Mouse (Mus musculus) limb, embryonic 15.5 days (tissue): ENCODE data around the gene Taar4. TPM values are rescaled to one million over a fixed set of nuclear protein-coding genes. Genes with fewer than 3 reads are reported as not detected.

Experiments
- ATAC-seq: fragments of 200-750 bp; cut with Nextera tagmentation; 2 replicates; pipeline ENCODE4 v1.8.0; 2017; ENCODE audit warnings: low read depth, moderate TSS enrichment; ENCODE audit not compliant: insufficient number of reproducible peaks, low FRiP score, low TSS enrichment
- H3K27ac ChIP-seq: fragments of 300-500 bp; sonication (generic); 2 replicates; pipeline ENCODE4 v1.5.1; 2015; ENCODE audit warnings: moderate library complexity, mild to moderate bottlenecking, inconsistent platforms
- H3K27me3 ChIP-seq: fragments of 300-500 bp; sonication (generic); 2 replicates; pipeline ENCODE4 v1.6.1; 2015; ENCODE audit warnings: inconsistent platforms
- H3K36me3 ChIP-seq: fragments of 300-500 bp; sonication (generic); 2 replicates; pipeline ENCODE4 v1.6.1; 2015; ENCODE audit warnings: inconsistent platforms
- H3K4me1 ChIP-seq: fragments of 300-500 bp; sonication (generic); 2 replicates; pipeline ENCODE4 v1.6.1; 2015; ENCODE audit warnings: inconsistent platforms
- H3K4me2 ChIP-seq: fragments of 300-500 bp; sonication (generic); 2 replicates; pipeline ENCODE4 v1.6.1; 2015; ENCODE audit warnings: mild to moderate bottlenecking, inconsistent platforms
- H3K4me3 ChIP-seq: fragments of 300-500 bp; sonication (generic); 2 replicates; pipeline ENCODE4 v1.5.1; 2015; ENCODE audit warnings: mild to moderate bottlenecking, inconsistent platforms
- H3K9ac ChIP-seq: fragments of 300-500 bp; sonication (generic); 2 replicates; pipeline ENCODE4 v1.6.1; 2015; ENCODE audit warnings: inconsistent platforms
- H3K9me3 ChIP-seq: fragments of 300-500 bp; sonication (generic); 2 replicates; pipeline ENCODE4 v1.6.1; 2016; ENCODE audit warnings: inconsistent platforms
- WGBS: fragments of 180-500 bp; shearing (Covaris S2); methylation state at CpG from one replicate; pipeline ENCODE4 v1.1.7; 2015; 5-methylcytosine and 5-hydroxymethylcytosine counted together
- polyA plus RNA-seq: library from polyadenylated mRNA; unstranded; fragments of >200 nt; fragmentation: Nextera tagmentation; extraction: Ambion mirVana; gene quantifications from 2 replicates; pipeline ENCODE4 v1.2.1, GENCODE M21; 2015

Gene Taar4
- polyA plus RNA-seq: not detected in 2 replicates

DNA sequence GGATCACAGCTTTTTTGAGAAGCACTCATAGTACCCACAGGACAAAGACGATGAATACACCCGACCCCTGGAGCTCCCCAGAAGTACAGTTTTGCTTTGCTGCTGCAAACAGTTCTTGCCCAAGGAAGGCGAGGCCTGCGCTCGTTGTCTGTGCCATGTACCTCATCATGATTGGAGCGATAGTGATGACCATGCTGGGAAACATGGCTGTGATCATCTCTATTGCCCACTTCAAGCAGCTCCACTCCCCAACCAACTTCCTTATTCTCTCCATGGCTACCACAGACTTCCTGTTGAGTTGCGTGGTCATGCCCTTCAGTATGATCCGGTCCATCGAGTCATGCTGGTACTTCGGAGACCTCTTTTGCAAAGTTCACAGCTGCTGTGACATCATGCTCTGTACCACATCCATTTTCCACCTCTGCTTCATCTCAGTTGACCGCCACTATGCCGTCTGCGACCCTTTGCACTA, at the start of gene Taar4:
Gene Taar4, plus strand, starts transcription at position 51 of the 472 bp plus-strand sequence.
- no peak within 1 kb of the TSS for H3K9ac ChIP-seq
- H3K27me3 ChIP-seq: no peaks in the 10 kb centered on the region
- no peak for ATAC-seq
- no peaks in the 10 kb centered on the region for H3K36me3 ChIP-seq
- 95% methylated on average over 13 of the region's 13 CpGs for WGBS
- no peak within 1 kb of the TSS for H3K4me2 ChIP-seq
- H3K27ac ChIP-seq: no peak within 1 kb of the TSS
- no peaks in the 10 kb centered on the region for H3K4me1 ChIP-seq
- no peak within 1 kb of the TSS for H3K4me3 ChIP-seq
- no peaks in the 10 kb centered on the region for H3K9me3 ChIP-seq

DNA sequence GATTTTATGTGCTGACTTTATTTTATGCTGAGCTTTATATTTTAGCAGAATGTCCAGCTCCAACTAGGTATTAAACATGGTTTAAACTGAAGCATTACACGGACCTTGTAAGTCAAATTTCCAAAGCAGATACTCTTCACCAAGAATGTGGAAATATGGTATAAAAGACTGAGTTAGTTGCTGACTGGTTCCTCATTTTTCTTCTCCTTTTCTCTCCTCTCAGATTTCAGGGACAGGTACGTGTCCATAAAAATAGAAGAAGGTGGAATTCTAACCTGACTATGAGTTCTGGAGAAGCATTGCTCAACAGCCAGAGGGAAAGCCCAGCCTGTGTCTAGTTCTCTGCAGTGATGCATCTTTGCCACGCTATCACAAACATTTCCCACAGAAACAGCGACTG, 40.2 kb upstream of the Taar4 start, which contains the start of gene Taar1:
Gene Taar1, plus strand, starts transcription at position 301 of the 400 bp plus-strand sequence.
- Histone ChIP-seq H3K36me3 (no peaks in the 10 kb centered on the region), H3K27me3 (no peaks in the 10 kb centered on the region), H3K9me3 (no peaks in the 10 kb centered on the region), H3K4me3 (no peak within 1 kb of the TSS), H3K27ac (no peak within 1 kb of the TSS), H3K9ac (no peak within 1 kb of the TSS), H3K4me1 (no peaks in the 10 kb centered on the region), H3K4me2 (no peak within 1 kb of the TSS)
- no peak for ATAC-seq
- 81% methylated on average over 4 of the region's 4 CpGs for WGBS

- Histone ChIP-seq H3K27me3 (no peaks in the 10 kb centered on the region), H3K9ac (no peak overlapping the region), H3K27ac (no peak overlapping the region), H3K4me3 (no peak overlapping the region), H3K4me2 (no peak overlapping the region), H3K4me1 (no peaks in the 10 kb centered on the region), H3K9me3 (no peaks in the 10 kb centered on the region), H3K36me3 (no peaks in the 10 kb centered on the region)
- no peak for ATAC-seq
- WGBS: 53% methylated on average over 3 of the region's 3 CpGs
These were observed 37.8 kb upstream of the Taar4 start for GRCm38 (mm10) chr10:23922468-23922867.

DNA sequence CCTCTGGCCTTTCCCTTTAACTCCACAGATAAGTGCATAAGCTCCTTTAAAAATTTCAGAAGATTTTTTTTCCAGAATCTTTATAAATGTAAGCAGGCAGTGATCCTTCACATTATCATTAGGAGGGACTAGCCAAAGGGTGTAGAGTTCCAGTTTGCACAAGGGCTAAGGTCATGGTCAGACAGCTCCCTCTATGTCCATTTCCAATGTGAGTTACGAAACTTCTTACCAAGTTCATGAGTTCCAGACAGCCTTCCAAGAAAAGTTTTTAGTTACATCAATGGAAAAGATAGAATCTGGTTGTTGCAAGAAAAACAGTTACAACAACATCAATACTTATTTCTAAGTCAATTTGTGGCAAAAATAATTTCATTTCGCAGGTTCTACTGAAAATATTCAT, 36.4 kb upstream of the Taar4 start:
- Histone ChIP-seq H3K4me2 (no peak overlapping the region), H3K9me3 (no peaks in the 10 kb centered on the region), H3K4me3 (no peak overlapping the region), H3K27me3 (no peaks in the 10 kb centered on the region), H3K36me3 (no peaks in the 10 kb centered on the region), H3K27ac (no peak overlapping the region), H3K4me1 (no peaks in the 10 kb centered on the region), H3K9ac (no peak overlapping the region)
- 89% methylated on average over 2 of the region's 2 CpGs for WGBS
- no peak for ATAC-seq

- Histone ChIP-seq H3K27me3 (no peaks in the 10 kb centered on the region), H3K4me1 (no peaks in the 10 kb centered on the region), H3K4me2 (no peak overlapping the region), H3K27ac (no peak overlapping the region), H3K9me3 (no peaks in the 10 kb centered on the region), H3K36me3 (no peaks in the 10 kb centered on the region), H3K9ac (no peak overlapping the region), H3K4me3 (no peak overlapping the region)
- 27% methylated on average over 4 of the region's 4 CpGs for WGBS
- ATAC-seq: no peak
These were observed 22.7 kb upstream of the Taar4 start for GRCm38 (mm10) chr10:23937613-23938012.

GRCm38 (mm10) chr10:23938312-23938711, 22.0 kb upstream of the Taar4 start, which contains the start of gene Taar2:
TSS of gene Taar2 (plus strand) at chr10:23938572.
- Histone ChIP-seq H3K9me3 (no peaks in the 10 kb centered on the region), H3K36me3 (no peaks in the 10 kb centered on the region), H3K27me3 (no peaks in the 10 kb centered on the region), H3K4me3 (no peak within 1 kb of the TSS), H3K4me1 (no peaks in the 10 kb centered on the region), H3K9ac (no peak within 1 kb of the TSS), H3K4me2 (no peak within 1 kb of the TSS), H3K27ac (no peak within 1 kb of the TSS)
- 56% methylated on average over 6 of the region's 6 CpGs for WGBS
- no peak for ATAC-seq

DNA sequence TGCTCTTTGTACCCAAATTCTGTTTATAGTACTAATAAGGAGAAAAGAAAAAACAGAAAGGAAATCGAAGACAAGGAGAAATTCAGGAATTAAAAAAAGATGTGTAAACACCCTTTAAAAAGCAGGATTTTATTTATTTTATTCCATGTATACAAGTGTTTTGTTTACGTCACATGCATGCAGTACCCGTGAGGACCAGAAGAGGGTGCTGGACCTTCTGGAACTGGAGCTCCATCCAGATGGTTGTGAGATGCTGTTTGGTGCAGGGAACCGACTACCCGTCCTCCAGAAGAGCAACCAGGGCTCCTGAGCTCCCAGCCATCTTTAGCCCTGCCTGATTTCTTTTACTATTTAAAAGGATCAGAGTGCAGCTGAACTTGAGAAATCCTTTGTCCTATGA, 17.8 kb upstream of the Taar4 start:
- H3K4me3 ChIP-seq: no peak overlapping the region
- 78% methylated on average over 5 of the region's 5 CpGs for WGBS
- H3K9ac ChIP-seq: no peak overlapping the region
- no peaks in the 10 kb centered on the region for H3K9me3 ChIP-seq
- no peaks in the 10 kb centered on the region for H3K4me1 ChIP-seq
- no peaks in the 10 kb centered on the region for H3K27me3 ChIP-seq
- no peaks in the 10 kb centered on the region for H3K36me3 ChIP-seq
- H3K27ac ChIP-seq: no peak overlapping the region
- no peak for ATAC-seq
- no peak overlapping the region for H3K4me2 ChIP-seq

- Histone ChIP-seq H3K4me3 (no peak overlapping the region), H3K4me1 (no peaks in the 10 kb centered on the region), H3K4me2 (no peak overlapping the region), H3K9ac (no peak overlapping the region), H3K27me3 (no peaks in the 10 kb centered on the region), H3K9me3 (no peaks in the 10 kb centered on the region), H3K36me3 (no peaks in the 10 kb centered on the region), H3K27ac (no peak overlapping the region)
- WGBS: 56% methylated on average over 7 of the region's 7 CpGs
- ATAC-seq: no peak
These were observed 12.3 kb upstream of the Taar4 start for GRCm38 (mm10) chr10:23948026-23948425.

GRCm38 (mm10) chr10:23949508-23950005, 10.7 kb upstream of the Taar4 start, which contains the start of gene Taar3:
TSS of gene Taar3 (plus strand) at chr10:23949558.
- 80% methylated on average over 16 of the region's 16 CpGs for WGBS
- no peak within 1 kb of the TSS for H3K4me3 ChIP-seq
- H3K27me3 ChIP-seq: no peaks in the 10 kb centered on the region
- H3K9ac ChIP-seq: no peak within 1 kb of the TSS
- no peak within 1 kb of the TSS for H3K4me2 ChIP-seq
- H3K36me3 ChIP-seq: no peaks in the 10 kb centered on the region
- ATAC-seq: no peak
- no peak within 1 kb of the TSS for H3K27ac ChIP-seq
- H3K9me3 ChIP-seq: no peaks in the 10 kb centered on the region
- H3K4me1 ChIP-seq: no peaks in the 10 kb centered on the region

DNA sequence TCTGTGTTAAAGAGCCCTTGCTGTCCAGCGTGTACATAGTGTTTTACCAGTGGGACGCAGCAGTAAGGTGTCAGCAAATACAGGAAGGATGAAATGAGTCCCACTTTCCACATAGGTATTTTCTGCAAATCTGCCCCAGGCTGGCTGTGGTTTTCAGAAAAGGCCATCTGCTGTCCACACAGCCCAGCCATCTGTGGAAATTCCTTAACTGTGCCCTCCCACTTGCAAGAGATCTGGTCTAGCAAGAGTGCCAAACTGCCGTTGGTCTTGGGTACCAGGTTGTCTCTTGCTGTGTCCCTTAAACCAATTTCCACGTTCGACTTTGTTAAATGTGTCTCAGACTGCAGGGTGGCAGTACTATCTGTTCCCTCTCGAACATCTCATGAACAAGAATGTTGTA, 8.6 kb upstream of the Taar4 start:
- no peaks in the 10 kb centered on the region for H3K27me3 ChIP-seq
- WGBS: 74% methylated on average over 6 of the region's 6 CpGs
- no peak overlapping the region for H3K4me3 ChIP-seq
- no peak overlapping the region for H3K27ac ChIP-seq
- no peaks in the 10 kb centered on the region for H3K36me3 ChIP-seq
- ATAC-seq: no peak
- H3K4me2 ChIP-seq: no peak overlapping the region
- H3K9me3 ChIP-seq: no peaks in the 10 kb centered on the region
- H3K9ac ChIP-seq: no peak overlapping the region
- H3K4me1 ChIP-seq: no peaks in the 10 kb centered on the region

DNA sequence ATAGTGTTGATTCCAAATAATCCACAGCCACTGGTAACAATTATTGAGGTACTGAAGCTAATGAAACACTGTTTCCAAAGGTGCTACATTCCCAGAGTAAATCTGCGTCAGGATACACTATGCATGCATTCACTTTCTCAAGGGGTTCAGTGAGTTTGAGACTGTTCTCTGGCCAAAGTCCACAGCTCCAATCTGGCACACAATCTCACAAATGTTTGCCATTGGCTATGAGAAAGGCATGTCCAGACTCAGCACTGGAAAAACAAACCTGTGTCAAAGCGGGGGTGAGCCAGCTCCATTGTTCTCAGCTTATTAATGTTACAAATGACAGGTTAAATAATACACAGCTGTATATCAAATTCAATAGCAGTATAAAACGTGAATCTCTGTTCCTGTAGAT, 1.2 kb upstream of the Taar4 start:
- Histone ChIP-seq H3K4me1 (no peaks in the 10 kb centered on the region), H3K4me2 (no peak overlapping the region), H3K9me3 (no peaks in the 10 kb centered on the region), H3K9ac (no peak overlapping the region), H3K27ac (no peak overlapping the region), H3K27me3 (no peaks in the 10 kb centered on the region), H3K36me3 (no peaks in the 10 kb centered on the region), H3K4me3 (no peak overlapping the region)
- WGBS: 44% methylated on average over 3 of the region's 3 CpGs
- ATAC-seq: no peak

GRCm38 (mm10) chr10:23963444-23963843, 3.1 kb downstream of the Taar4 start:
- 33% methylated on average over 3 of the region's 3 CpGs for WGBS
- Histone ChIP-seq H3K4me2 (no peak overlapping the region), H3K4me3 (no peak overlapping the region), H3K27ac (no peak overlapping the region), H3K9me3 (no peaks in the 10 kb centered on the region), H3K36me3 (no peaks in the 10 kb centered on the region), H3K9ac (no peak overlapping the region), H3K4me1 (no peaks in the 10 kb centered on the region), H3K27me3 (no peaks in the 10 kb centered on the region)
- ATAC-seq: no peak
